Mouse (Mus musculus) sigmoid colon, adult 10 weeks (tissue): Measurements from ENCODE around the gene Gm11541. TPM values are rescaled to one million over a fixed set of nuclear protein-coding genes. Genes with fewer than 3 reads are reported as not detected.

Source experiments
- polyA plus RNA-seq: library from polyadenylated mRNA; stranded (reverse); fragments of 350-450 nt; fragmentation: Illumina TruSeq; extraction: RNeasy Lipid Tissue Mini Kit (QIAGEN cat#74804); gene quantifications from one replicate; pipeline ENCODE4 v1.2.3, GENCODE M21; 2014; ENCODE audit warnings: low read depth, low replicate concordance

The Gm11541 gene
- not detected for polyA plus RNA-seq

DNA sequence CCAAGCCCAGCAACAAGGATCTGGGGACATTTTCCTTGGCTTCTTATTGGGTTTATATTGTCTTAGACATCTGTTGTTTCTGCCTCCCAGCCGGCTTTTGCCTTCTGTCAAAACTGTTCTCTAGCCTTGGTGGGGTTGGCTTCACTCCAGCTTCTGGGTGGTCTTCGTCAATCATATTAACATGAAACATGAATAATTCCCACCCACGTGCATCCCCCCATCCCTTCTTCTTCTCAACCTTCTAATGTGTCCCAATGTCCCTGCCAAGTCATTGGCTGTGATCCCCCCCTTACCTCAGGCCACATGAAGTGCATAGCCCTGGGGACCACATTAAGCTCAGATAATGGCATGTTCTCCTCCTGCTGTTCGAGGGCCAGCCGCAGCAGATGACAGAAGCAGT lies at the start of gene Gm11541:
Gene Gm11541, minus strand, starts transcription at position 28 of the 400 bp plus-strand sequence.

DNA sequence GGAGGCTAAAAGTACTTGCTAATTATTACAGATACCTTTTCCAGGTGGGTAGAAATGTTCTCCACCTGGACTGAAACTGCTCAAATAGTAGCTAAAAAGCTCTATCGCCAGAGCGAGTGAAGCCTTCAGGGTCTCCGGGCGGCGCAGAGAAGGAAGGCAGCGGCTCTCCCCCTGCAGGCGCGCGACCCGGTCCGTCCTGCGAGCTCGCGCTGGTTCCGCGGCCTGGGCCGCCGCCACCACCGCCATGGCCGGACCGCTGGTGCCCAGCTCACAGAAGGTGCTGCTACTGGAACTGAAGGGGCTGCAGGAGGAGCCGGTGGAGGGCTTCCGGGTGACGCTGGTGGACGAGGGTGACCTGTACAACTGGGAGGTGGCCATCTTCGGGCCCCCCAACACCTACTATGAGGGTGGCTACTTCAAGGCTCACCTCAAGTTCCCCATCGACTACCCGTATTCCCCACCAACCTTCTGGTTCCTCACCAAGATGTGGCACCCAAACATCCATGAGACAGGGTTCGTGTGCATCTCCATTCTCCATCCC lies 37.5 kb upstream of the Gm11541 start, which contains the start of gene Cdc34b:
Gene Cdc34b, plus strand, starts transcription at position 51 of the 541 bp plus-strand sequence.

DNA sequence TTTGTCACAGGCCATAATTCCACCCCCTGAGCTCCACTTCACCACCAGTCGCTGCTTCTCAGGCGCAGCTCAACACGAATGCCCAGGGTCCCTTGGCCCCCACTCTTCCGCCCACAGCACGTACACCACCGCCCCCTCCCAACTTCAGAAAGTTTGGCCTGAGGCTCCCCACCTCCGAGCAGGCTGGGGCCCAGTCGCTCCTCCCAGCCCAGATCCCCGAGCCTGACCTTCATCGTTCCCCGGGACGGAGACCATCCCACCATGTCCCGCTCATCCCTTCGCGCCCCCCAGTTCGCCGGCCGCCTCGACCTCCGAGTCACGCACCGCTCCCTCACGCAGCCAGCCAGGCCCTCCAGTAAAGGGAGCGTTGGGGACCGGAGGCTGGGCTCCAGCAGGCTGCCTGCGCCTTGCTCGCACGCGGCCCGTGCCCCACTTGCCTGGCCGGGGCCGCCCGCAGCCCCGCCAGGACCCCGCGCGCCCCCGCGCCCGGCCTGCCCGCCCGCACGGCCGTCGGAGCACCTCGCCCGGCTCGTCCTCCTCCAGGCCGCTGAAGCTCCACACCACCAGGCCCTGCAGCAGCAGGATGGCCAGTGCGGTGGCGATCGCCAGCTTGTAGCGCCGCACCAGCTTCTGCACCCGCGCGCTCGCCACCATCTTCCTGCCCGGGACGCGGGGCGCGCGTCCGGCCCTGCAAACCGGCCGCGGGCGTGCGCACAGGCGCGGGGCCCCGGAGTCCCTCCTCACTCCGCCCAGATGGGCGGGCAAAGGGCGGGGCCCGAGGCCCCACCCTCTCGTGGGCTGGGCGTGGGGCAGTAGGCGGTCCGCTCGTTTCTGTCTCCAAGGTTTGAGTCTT lies 27.3 kb downstream of the Gm11541 start, which contains the start of gene Xylt2:
Gene Xylt2, minus strand, starts transcription at position 762 of the 853 bp plus-strand sequence.

DNA sequence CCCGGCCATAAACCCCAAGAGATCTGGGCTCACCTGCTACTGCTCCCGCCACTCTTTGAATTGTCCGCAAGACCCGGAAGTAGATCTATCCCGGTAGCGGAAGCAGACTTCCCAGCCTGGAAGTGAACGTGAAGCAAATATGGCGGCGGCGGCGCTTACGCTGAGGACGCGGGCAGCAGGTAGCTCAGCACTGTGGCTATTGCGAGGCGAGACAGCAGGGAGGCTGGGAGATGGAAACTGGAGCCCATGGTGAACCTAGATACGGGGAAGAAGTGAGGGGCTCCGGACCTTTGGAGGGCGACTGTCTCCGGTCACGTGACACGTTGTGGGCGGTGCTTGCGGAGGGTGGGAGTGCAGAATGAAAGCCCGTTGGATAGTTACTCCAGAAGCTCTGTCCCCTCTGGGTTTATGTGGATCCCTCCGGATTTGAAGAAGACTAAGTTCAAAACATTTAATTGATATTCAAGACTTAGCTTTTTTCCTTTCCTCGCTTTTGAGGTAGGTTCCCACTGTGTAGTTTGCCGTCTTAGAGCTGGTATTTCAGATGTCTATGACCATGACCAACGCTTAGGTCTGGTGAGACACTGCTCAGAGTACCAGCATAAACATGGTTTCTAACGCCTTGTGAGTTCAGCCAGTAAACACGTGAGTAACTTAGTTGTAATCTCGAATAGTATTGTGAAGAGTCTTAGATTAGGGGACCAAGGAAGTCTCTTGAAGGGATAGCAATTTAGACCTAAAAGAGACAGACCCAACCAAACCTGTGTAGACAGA lies 50.4 kb downstream of the Gm11541 start, which contains the start of the genes Mrpl27 and Eme1:
Gene Mrpl27, plus strand, starts transcription at position 105 of the 774 bp plus-strand sequence.
Gene Eme1, minus strand, starts transcription at position 302 of the 774 bp plus-strand sequence.

Other genes starting within 250 kb of the Gm11541 start
- gene Cacna1g, start 230.3 kb downstream of the Gm11541 start, polyA plus RNA-seq, result 0.41 TPM
- not detected for gene Spata20, start 218.3 kb downstream of the Gm11541 start, polyA plus RNA-seq
- gene Epn3, start 204.5 kb downstream of the Gm11541 start, polyA plus RNA-seq, result 1.7 TPM
- gene Mycbpap, start 182.8 kb downstream of the Gm11541 start, polyA plus RNA-seq, result 0.88 TPM
- 6.4 TPM for gene Rsad1, start 155.2 kb downstream of the Gm11541 start, polyA plus RNA-seq
- not detected for gene Chad, start 139.5 kb downstream of the Gm11541 start, polyA plus RNA-seq
- gene Acsf2, start 102.6 kb downstream of the Gm11541 start, polyA plus RNA-seq, result 38.9 TPM
- gene Lrrc59, start 74.7 kb downstream of the Gm11541 start, polyA plus RNA-seq, result 60.4 TPM
- 16.2 TPM for gene Mrpl27, start 50.7 kb downstream of the Gm11541 start, polyA plus RNA-seq
- gene Eme1, start 50.5 kb downstream of the Gm11541 start, polyA plus RNA-seq, result not detected
- 0.60 TPM for gene Xylt2, start 27.0 kb downstream of the Gm11541 start, polyA plus RNA-seq
- gene Cdc34b, start 37.3 kb upstream of the Gm11541 start, polyA plus RNA-seq, result not detected
- not detected for gene Tmem92, start 78.2 kb upstream of the Gm11541 start, polyA plus RNA-seq
- 29.1 TPM for gene Col1a1, start 231.7 kb upstream of the Gm11541 start, polyA plus RNA-seq